Mouse (Mus musculus) splenic B cell, adult 2 months (primary cell): Measurements from ENCODE around the gene Spib.

ENCODE experiments used
- DNase-seq: peaks from one replicate; pipeline ENCODE4 v3.0.0-alpha.2; 2011; ENCODE audit warnings: low read depth, low spot score
- H3K27me3 ChIP-seq: 2 replicates; pipeline ENCODE4 v1.6.1; 2012; ENCODE audit warnings: mild to moderate bottlenecking, low read length, moderate library complexity, mixed read lengths; ENCODE audit not compliant: control insufficient read depth, poor library complexity, insufficient read depth, severe bottlenecking
- H3K36me3 ChIP-seq: 2 replicates; pipeline ENCODE4 v1.6.1; 2012; ENCODE audit warnings: mild to moderate bottlenecking, low read length, moderate library complexity, mixed read lengths; ENCODE audit not compliant: control insufficient read depth, poor library complexity, insufficient read depth, severe bottlenecking

Spib gene

GRCm38 (mm10) chr7:44537009-44537408 is 5.1 kb upstream of the Spib start:
- Histone ChIP-seq H3K27me3 (no peaks in the 10 kb centered on the region), H3K36me3 (peaks cover 28% of the 10 kb centered on the region)
- no peak for DNase-seq

DNA sequence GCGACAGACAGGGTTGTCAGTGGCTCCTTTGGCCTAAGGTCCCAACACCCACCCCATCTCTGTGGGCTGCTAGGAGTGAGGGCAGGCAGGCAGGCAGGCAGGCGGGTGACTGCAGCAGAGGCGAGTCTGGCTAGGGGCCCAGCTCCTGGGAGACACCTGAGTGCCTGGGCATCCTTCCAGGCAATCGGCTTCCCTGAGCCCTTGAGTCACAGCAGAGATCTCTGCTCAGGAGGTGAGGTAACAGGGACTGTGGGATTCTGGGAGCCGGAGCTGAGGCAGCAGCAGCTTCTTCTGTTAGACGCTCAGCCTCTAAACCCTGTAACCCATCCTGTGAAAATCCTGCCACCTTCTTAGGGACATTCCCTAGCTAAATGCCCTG is 4.7 kb upstream of the Spib start:
- no peak for DNase-seq
- peaks cover 25% of the 10 kb centered on the region for H3K36me3 ChIP-seq

DNA sequence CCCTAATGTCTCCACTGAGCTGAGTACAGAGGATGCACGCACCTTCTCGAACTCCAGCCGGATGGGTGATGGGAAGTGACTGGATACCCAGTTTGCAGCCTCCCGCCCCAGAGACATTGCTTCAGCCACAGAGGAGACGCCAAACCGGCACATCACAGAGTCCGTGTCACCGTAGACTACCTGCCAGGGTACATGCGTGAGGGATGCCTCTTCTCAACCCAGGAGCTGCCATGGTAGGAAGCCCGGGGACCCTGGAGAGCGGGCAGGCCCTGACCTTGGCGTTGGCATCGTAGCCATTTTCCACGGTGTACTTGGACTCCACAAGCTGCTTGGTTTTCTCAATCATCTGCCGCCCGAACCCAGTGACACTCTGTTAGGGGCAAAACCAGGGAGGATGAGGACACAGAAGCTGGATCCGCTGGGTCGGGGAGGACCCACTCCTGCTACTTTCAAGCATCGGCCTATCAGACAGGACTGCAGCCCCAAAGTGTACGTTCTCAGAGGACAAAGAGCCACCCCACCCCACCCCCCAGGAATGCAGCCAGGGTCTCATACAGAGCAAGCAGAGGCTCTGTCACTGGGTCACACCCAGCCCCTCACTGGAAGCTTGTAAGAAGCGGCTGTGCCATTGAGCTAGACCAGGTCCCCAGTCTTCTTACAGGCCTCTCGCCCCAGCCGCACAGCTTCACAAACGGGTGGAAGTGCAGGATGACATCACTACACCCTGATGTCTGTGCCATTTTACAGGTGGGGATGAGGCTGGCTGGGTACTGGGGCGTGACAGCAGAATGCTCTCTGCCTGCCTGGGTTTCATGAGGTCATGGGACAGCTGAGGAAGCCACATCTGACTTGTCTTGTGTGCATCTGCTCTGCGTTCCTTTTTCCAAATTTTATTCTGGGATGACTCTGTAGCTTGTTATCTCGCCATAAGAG is 4.1 kb upstream of the Spib start:
- peak; percentile 88 for DNase-seq
- peaks cover 21% of the 10 kb centered on the region for H3K36me3 ChIP-seq
- no peaks in the 10 kb centered on the region for H3K27me3 ChIP-seq

More for the DNA sequence above, 4.7 kb upstream of the Spib start:
- no peaks in the 10 kb centered on the region for H3K27me3 ChIP-seq

DNA sequence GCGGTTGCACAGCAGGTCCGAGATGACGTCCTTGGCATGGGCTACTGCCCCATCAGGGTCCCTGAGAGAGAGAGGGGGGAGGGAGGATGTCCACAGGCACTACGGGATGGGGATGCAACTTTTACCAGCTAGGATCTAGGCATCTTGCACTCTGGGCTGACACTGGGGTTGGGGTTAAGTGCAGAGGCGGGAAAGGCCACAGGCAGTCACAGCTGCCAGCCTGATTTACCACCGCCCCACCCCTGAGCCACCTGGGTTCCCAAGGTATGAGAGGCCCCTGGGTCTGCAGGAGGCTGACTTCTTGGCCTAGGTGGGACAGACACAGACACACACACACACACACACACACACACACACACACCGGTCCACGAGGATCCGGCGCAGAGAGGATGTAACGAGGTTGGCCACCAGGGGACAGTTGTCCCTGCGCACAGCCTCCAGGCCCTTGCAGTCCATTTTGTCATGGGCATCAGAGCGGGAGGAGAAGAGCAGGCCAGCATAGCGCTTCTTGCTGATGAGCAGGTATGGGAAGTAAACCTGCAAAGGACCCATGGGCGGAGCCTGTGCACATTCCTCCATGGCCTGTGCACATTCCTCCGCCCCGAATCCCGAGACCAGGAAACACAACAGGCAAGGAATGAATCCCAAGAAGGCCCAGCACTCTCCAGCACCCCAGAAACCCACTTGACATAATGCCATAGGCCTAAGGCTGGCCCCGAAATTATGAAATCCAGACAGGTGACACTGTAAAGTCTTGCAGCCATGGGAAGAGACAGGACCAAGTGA is 3.0 kb upstream of the Spib start:
- no peaks in the 10 kb centered on the region for H3K27me3 ChIP-seq
- peaks cover 18% of the 10 kb centered on the region for H3K36me3 ChIP-seq
- peak; percentile 60 for DNase-seq

- no peaks in the 10 kb centered on the region for H3K27me3 ChIP-seq
- peaks cover 20% of the 10 kb centered on the region for H3K36me3 ChIP-seq
- peak; percentile 95 for DNase-seq
These were observed 2.4 kb upstream of the Spib start for GRCm38 (mm10) chr7:44534242-44534641.

DNA sequence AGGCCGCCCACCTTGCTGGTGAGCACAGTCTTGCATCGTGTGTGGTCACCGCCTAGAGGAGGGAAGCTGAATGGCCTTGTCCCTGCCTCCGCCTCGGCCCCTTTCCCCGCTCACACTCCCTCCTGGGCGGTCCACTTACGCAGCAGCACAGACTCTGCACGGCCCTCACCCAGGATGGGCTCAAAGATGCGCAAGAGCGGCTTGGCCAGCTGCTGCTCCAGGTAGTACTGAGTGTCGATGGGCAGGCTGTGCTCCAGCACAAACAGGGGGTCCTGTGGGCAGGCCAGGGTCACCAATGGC is 1.8 kb upstream of the Spib start:
- peak; percentile 50 for DNase-seq
- H3K36me3 ChIP-seq, result peaks cover 23% of the 10 kb centered on the region
- H3K27me3 ChIP-seq, result no peaks in the 10 kb centered on the region

- H3K27me3 ChIP-seq, result no peaks in the 10 kb centered on the region
- peak; percentile 73 for DNase-seq
- H3K36me3 ChIP-seq, result peaks cover 24% of the 10 kb centered on the region
These were observed 1.3 kb upstream of the Spib start for GRCm38 (mm10) chr7:44532918-44533745.

- Histone ChIP-seq H3K36me3 (peaks cover 25% of the 10 kb centered on the region), H3K27me3 (no peaks in the 10 kb centered on the region)
- peak; percentile 86 for DNase-seq
These were observed 664 bp downstream of the Spib start for GRCm38 (mm10) chr7:44531207-44531606.

DNA sequence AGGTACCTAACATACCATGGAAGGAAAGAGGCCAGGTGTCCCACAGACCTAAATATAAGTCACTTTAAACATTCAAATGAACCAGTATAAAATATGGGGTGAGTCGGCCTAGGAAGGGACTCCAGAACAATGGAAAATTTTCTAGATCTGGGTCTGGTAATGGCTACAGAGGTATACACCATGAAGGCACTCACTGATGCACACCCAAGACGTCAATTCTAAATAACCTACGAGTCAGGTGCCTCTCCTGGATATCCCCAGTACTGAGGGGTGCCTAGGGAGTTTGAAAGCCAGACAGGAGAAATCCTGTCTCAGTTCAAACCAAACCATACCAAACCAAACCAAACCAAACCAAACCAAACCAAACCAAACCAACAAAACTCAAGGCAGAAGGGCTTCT is 1.4 kb downstream of the Spib start:
- H3K27me3 ChIP-seq, result no peaks in the 10 kb centered on the region
- peaks cover 25% of the 10 kb centered on the region for H3K36me3 ChIP-seq
- DNase-seq, result peak; percentile 58

GRCm38 (mm10) chr7:44529518-44529917 is 2.4 kb downstream of the Spib start:
- DNase-seq, result peak; percentile 56
- no peaks in the 10 kb centered on the region for H3K27me3 ChIP-seq
- peaks cover 21% of the 10 kb centered on the region for H3K36me3 ChIP-seq

- peaks cover 21% of the 10 kb centered on the region for H3K36me3 ChIP-seq
- H3K27me3 ChIP-seq, result no peaks in the 10 kb centered on the region
- peak; percentile 93 for DNase-seq
These were observed 4.1 kb downstream of the Spib start for GRCm38 (mm10) chr7:44527483-44528398.

- peak; percentile 71 for DNase-seq
- Histone ChIP-seq H3K27me3 (no peaks in the 10 kb centered on the region), H3K36me3 (peaks cover 21% of the 10 kb centered on the region)
These were observed 5.3 kb downstream of the Spib start for GRCm38 (mm10) chr7:44526414-44527154.

DNA sequence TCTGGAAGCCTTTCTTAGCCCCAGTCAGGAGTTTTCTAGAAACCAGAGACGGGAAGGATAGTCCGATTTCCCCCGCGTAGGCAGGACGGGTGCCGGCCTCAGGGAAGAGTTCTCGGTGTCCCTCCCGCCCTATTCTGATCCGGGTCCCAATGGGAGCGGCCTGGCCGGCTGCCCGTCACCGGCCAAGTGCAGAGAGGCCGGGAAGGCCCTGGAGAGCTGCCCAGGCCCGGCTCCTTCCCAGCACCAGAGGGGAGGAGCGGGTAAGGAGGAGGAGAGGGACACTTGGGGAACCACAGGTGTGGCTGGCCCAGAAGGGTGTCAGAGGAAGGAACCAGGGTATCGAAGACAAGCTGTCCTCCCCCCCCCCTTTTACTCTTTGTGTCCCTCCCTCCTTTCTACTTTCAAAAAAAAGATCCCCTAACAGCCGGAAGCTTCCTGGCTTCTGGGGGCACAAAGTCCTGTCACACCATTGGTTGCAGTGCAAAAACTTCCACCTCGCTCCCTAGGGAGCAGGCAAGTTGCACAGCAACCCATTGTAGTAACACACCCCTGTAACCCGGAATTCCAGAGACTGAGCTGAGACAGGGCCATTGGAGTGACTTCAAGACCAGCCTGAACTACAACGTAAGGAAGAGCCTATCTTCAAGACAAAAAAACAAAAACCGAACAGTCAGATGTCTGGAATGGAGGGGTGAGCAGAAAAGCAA is 6.6 kb downstream of the Spib start:
- Histone ChIP-seq H3K27me3 (no peaks in the 10 kb centered on the region), H3K36me3 (peaks cover 21% of the 10 kb centered on the region)
- peak; percentile 74 for DNase-seq
